17 mouse cellular contexts compared by ENCODE assay signal in the genomic region with DNA sequence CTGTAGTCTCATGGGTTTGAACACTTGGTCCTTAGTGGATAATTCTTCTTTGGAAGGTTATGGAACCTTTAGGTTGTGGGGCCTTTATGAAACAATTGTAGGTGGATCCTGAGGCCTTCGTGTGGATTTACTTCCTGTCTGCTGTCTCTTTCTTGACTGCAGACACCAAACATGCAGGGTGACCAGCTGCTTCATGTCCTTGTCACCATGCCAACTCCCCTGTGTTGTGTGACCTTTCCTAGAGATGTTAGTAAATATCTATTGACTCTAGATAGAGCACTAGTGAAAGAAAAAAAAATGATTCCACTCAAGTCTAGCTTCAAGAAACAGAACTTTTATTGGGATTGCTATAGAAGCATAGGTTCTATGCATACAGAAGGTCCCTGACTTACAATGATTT.
"Had no signal": no experiment of that assay in that cellular context is flagged by ENCODE, and none has a peak within 500 bp of the region (broad histone marks: within the 10 kb centered on the region; RNA-seq: fewer than 3 reads in every experiment).

No protein-coding gene starts in this region.

- H3K9me3 ChIP-seq: liver, embryonic 13.5 days; liver, embryonic 15.5 days; lung, embryonic 15.5 days; megakaryocyte, embryonic 14.5 days; midbrain, embryonic 13.5 days; midbrain, embryonic 15.5 days; neural tube, embryonic 12.5 days; stomach, embryonic 15.5 days had no signal

- H3K27ac ChIP-seq: liver, embryonic 13.5 days; liver, embryonic 15.5 days; lung, embryonic 15.5 days; macrophage; midbrain, embryonic 13.5 days; midbrain, embryonic 15.5 days; neural tube, embryonic 12.5 days; stomach, embryonic 15.5 days; stomach, postnatal 0 days had no signal

- H3K9ac ChIP-seq: liver, embryonic 13.5 days; liver, embryonic 15.5 days; liver, postnatal 0 days; lung, embryonic 15.5 days; midbrain, embryonic 13.5 days; midbrain, embryonic 15.5 days; neural tube, embryonic 12.5 days; stomach, embryonic 15.5 days had no signal

- H3K4me1 ChIP-seq: liver, embryonic 13.5 days; liver, embryonic 15.5 days; lung, embryonic 15.5 days; megakaryocyte, embryonic 14.5 days; midbrain, embryonic 13.5 days; midbrain, embryonic 15.5 days; neural tube, embryonic 12.5 days; stomach, embryonic 15.5 days had no signal

- H3K4me2 ChIP-seq: liver, embryonic 11.5 days; liver, embryonic 13.5 days; liver, embryonic 15.5 days; lung, embryonic 15.5 days; midbrain, embryonic 11.5 days; midbrain, embryonic 13.5 days; midbrain, embryonic 15.5 days; neural tube, embryonic 12.5 days; stomach, embryonic 15.5 days had no signal

- H3K4me3 ChIP-seq: liver, embryonic 13.5 days; liver, embryonic 15.5 days; lung, embryonic 15.5 days; megakaryocyte, embryonic 14.5 days; midbrain, embryonic 13.5 days; midbrain, embryonic 15.5 days; neural tube, embryonic 12.5 days; stomach, embryonic 15.5 days had no signal

- DNase-seq: liver, embryonic 13.5 days; liver, postnatal 0 days; right cerebral cortex, postnatal 14 days; thymus, adult 2 months; thymus, postnatal 25 days; thymus, postnatal 4 days had no signal

- ATAC-seq: liver, postnatal 0 days; midbrain, embryonic 13.5 days; midbrain, embryonic 15.5 days had no signal

- H3K27me3 ChIP-seq: liver, embryonic 13.5 days; liver, embryonic 15.5 days; lung, embryonic 15.5 days; megakaryocyte, embryonic 14.5 days; midbrain, embryonic 13.5 days; midbrain, embryonic 15.5 days; neural tube, embryonic 12.5 days; stomach, embryonic 15.5 days had no signal

- H3K36me3 ChIP-seq: liver, embryonic 13.5 days; liver, embryonic 15.5 days; lung, embryonic 15.5 days; midbrain, embryonic 13.5 days; midbrain, embryonic 15.5 days; neural tube, embryonic 12.5 days; stomach, embryonic 15.5 days had no signal
